Mouse (Mus musculus): Measurements from ENCODE around the gene Akain1. TPM values are rescaled to one million over a fixed set of nuclear protein-coding genes. Genes with fewer than 3 reads are reported as not detected.

Gene Akain1
- total RNA-seq, 1 experiment = not detected

DNA sequence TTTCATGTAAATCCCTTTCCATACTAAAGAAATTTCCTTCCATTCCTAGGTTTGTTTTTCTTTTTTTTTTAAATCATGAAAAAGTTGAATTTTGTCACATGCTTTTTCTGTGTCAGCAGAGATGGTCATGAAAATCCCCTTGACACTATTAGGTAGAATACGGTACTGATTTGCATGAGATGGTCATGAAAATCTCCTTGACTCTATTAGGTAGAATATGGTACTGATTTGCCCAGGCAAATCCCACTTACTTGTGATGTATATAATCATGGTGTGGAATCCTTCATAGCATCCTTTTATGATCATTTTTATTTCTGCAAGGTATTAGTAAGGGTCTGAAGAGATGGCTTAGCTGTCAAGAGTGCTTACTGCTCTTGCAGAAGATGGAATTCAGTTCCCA, 17.5 kb upstream of the Akain1 start:
- H3K9me3 ChIP-seq (ENCODE audit: control insufficient read depth, insufficient read depth, low read depth, low read length) = no peaks in the 10 kb centered on the region
- in situ Hi-C loops (cut with MboI; ENCODE audit: low sequenced_read_pairs in 2 of 2, unreplicated experiment in 2 of 2) = no loop called here
- peak; percentile 50 for DNase-seq (ENCODE audit: low read depth, low spot score)
- H3K27ac ChIP-seq (ENCODE audit: insufficient read depth, low read depth, low read length, poor library complexity, severe bottlenecking) = peak overlapping the region; percentile 74
- H3K36me3 ChIP-seq (ENCODE audit: control insufficient read depth, insufficient read depth, low read length, poor library complexity, severe bottlenecking) = no peaks in the 10 kb centered on the region
- H3K4me1 ChIP-seq (ENCODE audit: control insufficient read depth in 2 of 2, insufficient read depth in 2 of 2, low read length in 2 of 2, poor library complexity in 1 of 2) = peaks cover 2 to 5% of the 10 kb centered on the region in 2 experiments; a peak in 2 of 4 replicates
- peak overlapping the region; percentile 47 for H3K9ac ChIP-seq (ENCODE audit: insufficient read depth, low read depth, low read length, poor library complexity, severe bottlenecking)
- peak overlapping the region; percentile 44 to 57; a peak in 3 of 4 replicates for H3K4me3 ChIP-seq (ENCODE audit: insufficient read depth in 1 of 2, low read depth in 1 of 2, low read length in 2 of 2, poor library complexity in 1 of 2, severe bottlenecking in 1 of 2)
- TF ChIP-seq HCFC1 (IDR thresholded peaks at IDR 0.05; ENCODE audit: borderline replicate concordance, insufficient read depth, low read length) (peak; percentile 18; the same call in 1 of the 2 replicates), ZC3H11A (IDR thresholded peaks at IDR 0.05; ENCODE audit: borderline replicate concordance, low read depth, low read length) (no peak), MAFK (IDR thresholded peaks at IDR 0.05; ENCODE audit: insufficient read depth, low read depth, low read length) (0 out of 2 replicates have a peak, but pooled peaks have one; percentile 25), ZNF384 (IDR thresholded peaks at IDR 0.05; ENCODE audit: low read depth, low read length) (no peak), CHD2 (IDR thresholded peaks at IDR 0.05; ENCODE audit: low read depth, low read length) (0 out of 2 replicates have a peak, but pooled peaks have one; percentile 51)

DNA sequence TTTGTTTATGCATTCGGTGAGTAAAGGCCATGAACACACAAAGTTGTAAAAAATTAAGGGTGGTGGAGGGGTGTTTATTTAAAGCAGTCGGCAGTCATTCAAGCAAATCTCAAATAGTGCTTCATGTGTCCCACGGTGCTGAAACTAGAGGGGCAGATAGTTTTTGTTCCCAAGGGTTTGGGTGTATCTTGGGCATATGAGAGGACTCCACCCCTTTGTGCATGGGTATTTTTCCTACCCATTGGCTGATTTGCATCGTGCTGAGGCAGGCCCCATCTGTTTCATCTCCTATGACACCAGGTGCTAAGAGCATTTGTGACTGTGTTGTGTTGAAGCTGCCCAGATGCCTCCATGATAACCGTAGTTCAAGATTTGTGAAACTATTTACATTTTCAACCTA, 1.3 kb upstream of the Akain1 start:
- no peak for DNase-seq (ENCODE audit: low read depth, low spot score)
- in situ Hi-C loops (cut with MboI; ENCODE audit: low sequenced_read_pairs in 2 of 2, unreplicated experiment in 2 of 2) = no loop called here
- H3K27ac ChIP-seq (ENCODE audit: insufficient read depth, low read depth, low read length, poor library complexity, severe bottlenecking) = no peak overlapping the region

GRCm38 (mm10) chr17:69438486-69438885, 640 bp upstream of the Akain1 start:
- 0 out of 4 replicates have a peak, but pooled peaks cover 0 to 1% of the 10 kb centered on the region in 2 experiments for H3K4me1 ChIP-seq (ENCODE audit: control insufficient read depth in 2 of 2, insufficient read depth in 2 of 2, low read length in 2 of 2, poor library complexity in 1 of 2)
- H3K9ac ChIP-seq (ENCODE audit: insufficient read depth, low read depth, low read length, poor library complexity, severe bottlenecking) = no peak overlapping the region
- no peak for DNase-seq (ENCODE audit: low read depth, low spot score)
- H3K36me3 ChIP-seq (ENCODE audit: control insufficient read depth, insufficient read depth, low read length, poor library complexity, severe bottlenecking) = no peaks in the 10 kb centered on the region
- in situ Hi-C loops (cut with MboI; ENCODE audit: low sequenced_read_pairs in 2 of 2, unreplicated experiment in 2 of 2) = no loop called here
- no peaks in the 10 kb centered on the region for H3K9me3 ChIP-seq (ENCODE audit: control insufficient read depth, insufficient read depth, low read depth, low read length)
- no peak for TF ChIP-seq ZNF384 (IDR thresholded peaks at IDR 0.05; ENCODE audit: low read depth, low read length)
- TF ChIP-seq MAFK (IDR thresholded peaks at IDR 0.05; ENCODE audit: insufficient read depth, low read depth, low read length) = no peak
- no peak for TF ChIP-seq HCFC1 (IDR thresholded peaks at IDR 0.05; ENCODE audit: borderline replicate concordance, insufficient read depth, low read length)
- TF ChIP-seq CHD2 (IDR thresholded peaks at IDR 0.05; ENCODE audit: low read depth, low read length) = no peak
- TF ChIP-seq ZC3H11A (IDR thresholded peaks at IDR 0.05; ENCODE audit: borderline replicate concordance, low read depth, low read length) = no peak
- H3K4me3 ChIP-seq (ENCODE audit: insufficient read depth in 1 of 2, low read depth in 1 of 2, low read length in 2 of 2, poor library complexity in 1 of 2, severe bottlenecking in 1 of 2) = peak overlapping the region; percentile 63 to 71
- no peak overlapping the region for H3K27ac ChIP-seq (ENCODE audit: insufficient read depth, low read depth, low read length, poor library complexity, severe bottlenecking)

More for the DNA sequence above, 1.3 kb upstream of the Akain1 start:
- Histone ChIP-seq H3K4me3 (ENCODE audit: insufficient read depth in 1 of 2, low read depth in 1 of 2, low read length in 2 of 2, poor library complexity in 1 of 2, severe bottlenecking in 1 of 2) (no peak overlapping the region), H3K4me1 (ENCODE audit: control insufficient read depth in 2 of 2, insufficient read depth in 2 of 2, low read length in 2 of 2, poor library complexity in 1 of 2) (0 out of 4 replicates have a peak, but pooled peaks cover 0 to 1% of the 10 kb centered on the region in 2 experiments), H3K9ac (ENCODE audit: insufficient read depth, low read depth, low read length, poor library complexity, severe bottlenecking) (no peak overlapping the region), H3K9me3 (ENCODE audit: control insufficient read depth, insufficient read depth, low read depth, low read length) (no peaks in the 10 kb centered on the region), H3K36me3 (ENCODE audit: control insufficient read depth, insufficient read depth, low read length, poor library complexity, severe bottlenecking) (no peaks in the 10 kb centered on the region)
- TF ChIP-seq ZC3H11A (IDR thresholded peaks at IDR 0.05; ENCODE audit: borderline replicate concordance, low read depth, low read length) = no peak

DNA sequence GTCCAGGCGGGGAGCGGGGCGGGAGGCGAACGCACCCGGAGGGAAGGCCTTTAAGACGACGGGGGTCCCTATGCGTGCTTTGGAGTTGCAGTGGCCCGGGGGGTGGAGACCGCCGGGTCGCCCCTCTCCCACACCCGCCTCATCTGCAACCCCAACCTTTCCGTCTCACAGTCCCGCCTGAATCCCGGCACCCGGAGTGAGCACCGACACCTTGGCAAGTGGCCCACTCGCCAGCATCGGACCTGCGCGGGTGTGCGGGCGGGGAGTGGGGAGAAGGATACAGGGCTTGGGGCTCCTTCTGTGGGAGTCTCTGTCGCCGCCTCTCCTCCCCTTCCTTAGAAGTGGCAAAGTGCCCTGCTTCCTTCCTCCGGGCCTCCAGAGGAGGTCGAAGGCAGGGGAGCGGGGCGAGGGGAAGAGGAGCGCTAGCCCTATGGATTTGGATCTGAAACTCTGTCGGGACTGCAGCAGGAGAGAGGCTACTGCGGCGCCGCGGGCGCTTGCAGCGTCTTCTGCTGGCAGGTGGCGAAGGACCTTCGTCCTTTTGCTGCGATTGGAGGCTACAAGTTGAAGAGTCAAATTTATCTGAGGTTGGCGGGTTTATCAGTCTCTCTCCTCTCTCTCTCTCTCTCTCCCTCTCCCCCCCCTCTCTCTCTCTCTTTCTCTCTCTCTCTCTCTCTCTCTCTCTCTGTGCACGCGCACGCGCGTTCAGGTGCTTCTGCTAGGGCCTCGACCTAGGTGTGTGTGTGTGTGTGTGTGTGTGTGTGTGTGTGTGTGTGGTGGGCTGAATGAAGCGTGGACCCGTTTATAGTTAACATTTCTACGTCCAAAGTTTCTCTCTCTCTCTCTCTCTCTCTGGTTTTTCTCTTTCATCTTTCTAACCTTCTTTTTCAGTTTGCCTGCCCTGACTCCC, 700 bp downstream of the Akain1 start:
- 0 out of 4 replicates have a peak, but pooled peaks cover 0 to 1% of the 10 kb centered on the region in 2 experiments for H3K4me1 ChIP-seq (ENCODE audit: control insufficient read depth in 2 of 2, insufficient read depth in 2 of 2, low read length in 2 of 2, poor library complexity in 1 of 2)
- no peaks in the 10 kb centered on the region for H3K9me3 ChIP-seq (ENCODE audit: control insufficient read depth, insufficient read depth, low read depth, low read length)
- no peak overlapping the region for H3K27ac ChIP-seq (ENCODE audit: insufficient read depth, low read depth, low read length, poor library complexity, severe bottlenecking)
- no peak for DNase-seq (ENCODE audit: low read depth, low spot score)
- peak overlapping the region; percentile 63 to 71 for H3K4me3 ChIP-seq (ENCODE audit: insufficient read depth in 1 of 2, low read depth in 1 of 2, low read length in 2 of 2, poor library complexity in 1 of 2, severe bottlenecking in 1 of 2)
- no peaks in the 10 kb centered on the region for H3K36me3 ChIP-seq (ENCODE audit: control insufficient read depth, insufficient read depth, low read length, poor library complexity, severe bottlenecking)
- H3K9ac ChIP-seq (ENCODE audit: insufficient read depth, low read depth, low read length, poor library complexity, severe bottlenecking) = no peak overlapping the region
- in situ Hi-C loops (cut with MboI; ENCODE audit: low sequenced_read_pairs in 2 of 2, unreplicated experiment in 2 of 2) = no loop called here
- no peak for TF ChIP-seq MAFK (IDR thresholded peaks at IDR 0.05; ENCODE audit: insufficient read depth, low read depth, low read length)
- TF ChIP-seq ZNF384 (IDR thresholded peaks at IDR 0.05; ENCODE audit: low read depth, low read length) = no peak
- no peak for TF ChIP-seq HCFC1 (IDR thresholded peaks at IDR 0.05; ENCODE audit: borderline replicate concordance, insufficient read depth, low read length)
- TF ChIP-seq CHD2 (IDR thresholded peaks at IDR 0.05; ENCODE audit: low read depth, low read length) = no peak
- TF ChIP-seq ZC3H11A (IDR thresholded peaks at IDR 0.05; ENCODE audit: borderline replicate concordance, low read depth, low read length) = no peak
